Mouse (Mus musculus): ENCODE results near the gene Otoa.

- no peak for TF ChIP-seq CTCF (IDR thresholded peaks at IDR 0.05; ENCODE audit: low read depth)
- no peak for TF ChIP-seq EP300 (IDR thresholded peaks at IDR 0.05; ENCODE audit: low read depth)
These were observed 9.3 kb downstream of the Otoa start for GRCm38 (mm10) chr7:121090748-121091147.

All from liver, embryonic 14.5 days (tissue).